ENCODE assay signal across 10 mouse cellular contexts in the genomic region with DNA sequence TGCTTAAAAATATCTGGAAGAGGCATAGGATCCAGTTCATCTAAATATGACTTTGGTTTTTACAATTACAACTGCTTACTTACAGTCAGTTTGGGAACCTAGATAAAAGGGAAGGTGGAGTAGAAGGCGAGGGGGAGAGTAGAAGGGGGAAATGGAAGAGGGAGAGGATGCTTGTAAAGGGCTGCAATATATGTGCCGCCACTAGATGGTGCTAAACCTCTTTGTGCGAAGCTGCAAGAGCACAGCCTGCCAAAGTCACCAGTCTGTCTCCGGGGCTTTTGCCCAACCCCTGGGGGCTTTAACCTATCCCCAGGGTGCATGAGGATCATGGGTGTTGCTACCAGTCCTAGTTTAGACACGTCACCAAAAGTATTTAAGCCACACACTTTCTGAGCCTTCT. TPM values are rescaled to one million over a fixed set of nuclear protein-coding genes. Genes with fewer than 3 reads are reported as not detected.
DNase-seq lines count a peak whose midpoint lies in the region; ATAC-seq and TF ChIP-seq lines count a peak whose summit lies in the region.
"Not testable (repeated sequence)": the region's sequence is repeated elsewhere in the genome, so short reads cannot be mapped to it uniquely, and the experiment has no call there.
"Had no signal": no experiment of that assay in that cellular context is flagged by ENCODE, and none has a peak within 500 bp of the region (broad histone marks: within the 10 kb centered on the region; RNA-seq: fewer than 3 reads in every experiment).

No protein-coding gene starts in this region.

- not testable (repeated sequence) for H3K27ac ChIP-seq in intestine, postnatal 0 days (ENCODE audit: low read depth, low read length); midbrain, embryonic 12.5 days (replicated peaks)

- H3K27me3 ChIP-seq in intestine, postnatal 0 days (replicated peaks; ENCODE audit: control insufficient read depth, insufficient read depth, low read length); midbrain, embryonic 12.5 days: not testable (repeated sequence)

- intact Hi-C loops in left cerebral cortex, postnatal 36 days (cut with DNase I) = not testable (repeated sequence)

- H3K9me3 ChIP-seq in intestine, postnatal 0 days (ENCODE audit: control insufficient read depth); midbrain, embryonic 12.5 days: not testable (repeated sequence)

- not testable (repeated sequence) for H3K4me2 ChIP-seq in intestine, postnatal 0 days (replicated peaks; ENCODE audit: low read depth); midbrain, embryonic 12.5 days (replicated peaks)

- not testable (repeated sequence) for H3K36me3 ChIP-seq in intestine, postnatal 0 days (ENCODE audit: control insufficient read depth, insufficient read depth); midbrain, embryonic 12.5 days

- not testable (repeated sequence) for H3K9ac ChIP-seq in intestine, postnatal 0 days (ENCODE audit: low read depth, low read length); midbrain, embryonic 12.5 days (replicated peaks)

- H3K4me1 ChIP-seq in intestine, postnatal 0 days (replicated peaks; ENCODE audit: control insufficient read depth, insufficient read depth, low read length); midbrain, embryonic 12.5 days: not testable (repeated sequence)

- WGBS in intestine, postnatal 0 days = 4% methylated on average over 4 of the region's 5 CpGs
- WGBS in midbrain, embryonic 12.5 days = 8% methylated on average over 5 of the region's 5 CpGs

- peak; percentile 80 for TF ChIP-seq CTCF in intestine, postnatal 0 days (IDR thresholded peaks at IDR 0.05; ENCODE audit: low read depth)

- not testable (repeated sequence) for H3K4me3 ChIP-seq in intestine, postnatal 0 days (ENCODE audit: low read depth, low read length); midbrain, embryonic 12.5 days

- not testable (repeated sequence) for ATAC-seq in intestine, postnatal 0 days
- peak; percentile 34; the same call in 1 of the 2 replicates for ATAC-seq in midbrain, embryonic 12.5 days (ENCODE audit: low FRiP score, low read depth)

- peak; percentile 65 for DNase-seq in adipocyte (ENCODE audit: low spot score)
- DNase-seq in cerebellum, postnatal 14 days = peak; percentile 40 to 69
- peak; percentile 20 to 22 for DNase-seq in frontal cortex, postnatal 36 days (ENCODE audit: low spot score in 2 of 2)
- peak; percentile 5 for DNase-seq in left cerebral cortex, postnatal 36 days (ENCODE audit: low spot score in 2 of 2)
- DNase-seq in spleen, adult 12 weeks (ENCODE audit: low spot score) = peak; percentile 15

RNA-seq across cellular contexts. Expression of a gene that starts 11.6 kb away (rescaled TPM):
- not detected in 2 replicates for polyA plus RNA-seq in intestine, postnatal 0 days (2015; fragmentation: Nextera tagmentation; extraction: Ambion mirVana)
- not detected for total RNA-seq in left cerebral cortex, postnatal 36 days (2021)
- polyA plus RNA-seq in midbrain, embryonic 12.5 days (2016; fragmentation: Nextera tagmentation; extraction: Ambion mirVana) = not detected in 2 replicates
- total RNA-seq: layer of hippocampus, postnatal 36 days had no signal
- polyA plus RNA-seq: embryonic facial prominence, embryonic 15.5 days; heart, embryonic 11.5 days had no signal

Comparison
In these comparisons a context has a peak if more than half of its experiments do, and no peak if none do; other contexts are left out.
1. DNase-seq: peak in every context shown above with its lines; median percentile 65 in adipocyte; 54 in cerebellum, postnatal 14 days; 21 in frontal cortex, postnatal 36 days; 15 in spleen, adult 12 weeks; 5 in left cerebral cortex, postnatal 36 days.